Mouse (Mus musculus) cortical plate, adult 2 months (tissue): ENCODE results near the gene Plekhg3.

ENCODE experiments used
- CTCF ChIP-seq: fragments of 200-500 bp; IDR thresholded peaks from 2 replicates; pipeline ENCODE4 v1.5.1; 2011; ENCODE audit warnings: mild to moderate bottlenecking, control low read depth, low read length; ENCODE audit not compliant: insufficient read depth; ENCODE audit errors: extremely low read depth
- POLR2A ChIP-seq: fragments of 200-500 bp; IDR thresholded peaks from 2 replicates; pipeline ENCODE4 v1.6.1; 2011; ENCODE audit warnings: mild to moderate bottlenecking, low read length, control low read depth; ENCODE audit not compliant: insufficient read depth; ENCODE audit errors: extremely low read depth

DNA sequence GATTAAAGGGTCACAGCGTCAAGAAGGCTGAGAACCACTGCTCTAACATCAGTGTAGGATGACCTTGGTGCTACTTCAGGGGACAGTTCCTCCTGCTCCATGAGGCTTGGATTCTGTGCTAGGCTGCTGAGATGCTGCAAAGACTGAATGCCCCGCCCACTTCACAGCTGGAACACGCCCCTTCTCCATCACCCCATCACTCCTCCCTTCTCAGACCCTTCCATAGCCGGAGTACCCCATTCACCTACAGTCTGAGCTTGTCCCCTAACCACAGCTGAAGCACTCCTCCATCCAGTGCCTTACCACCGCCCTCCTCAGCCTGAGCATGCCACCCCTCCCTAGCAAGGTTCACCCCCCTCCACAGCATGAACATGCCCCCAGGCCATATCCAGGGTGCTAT lies 89.2 kb downstream of the Plekhg3 start:
- TF ChIP-seq POLR2A (no peak), CTCF (no peak)
